Mouse (Mus musculus) urinary bladder, postnatal 0 days (tissue): ENCODE data around the gene Gm49322. TPM values are rescaled to one million over a fixed set of nuclear protein-coding genes. Genes with fewer than 3 reads are reported as not detected.

Source experiments
- microRNA-seq: library from miRNA; unstranded; fragments of <30 nt; microRNA quantifications from one replicate; pipeline ENCODE4, GENCODE M21; 2016
- polyA plus RNA-seq: library from polyadenylated mRNA; unstranded; fragments of >200 nt; fragmentation: Nextera tagmentation; extraction: Ambion mirVana; gene quantifications from 2 replicates; pipeline ENCODE4 v1.2.1, GENCODE M21; 2015

Gm49322 gene
- 0.82 and 1.4 TPM in 2 replicates for polyA plus RNA-seq

DNA sequence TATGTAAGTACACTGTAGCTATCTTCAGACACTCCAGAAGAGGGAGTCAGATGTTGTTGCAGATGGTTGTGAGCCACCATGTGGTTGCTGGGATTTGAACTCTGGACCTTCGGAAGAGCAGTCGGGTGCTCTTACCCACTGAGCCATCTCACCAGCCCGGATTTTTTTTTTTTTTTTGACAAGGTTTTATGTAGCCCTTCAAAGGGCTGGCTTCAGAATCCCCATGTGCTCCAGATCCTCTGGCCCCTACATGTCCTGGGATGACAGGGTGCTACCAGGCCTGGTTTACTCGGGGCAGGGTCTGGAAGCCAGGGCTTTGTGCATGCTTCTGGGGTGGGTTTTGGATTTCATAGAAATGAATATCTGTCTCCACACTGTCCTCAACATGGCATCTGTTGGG, at the start of gene Gm49322:
Gene Gm49322 (plus strand): TSS at position 301 of the 400 bp plus-strand sequence.

DNA sequence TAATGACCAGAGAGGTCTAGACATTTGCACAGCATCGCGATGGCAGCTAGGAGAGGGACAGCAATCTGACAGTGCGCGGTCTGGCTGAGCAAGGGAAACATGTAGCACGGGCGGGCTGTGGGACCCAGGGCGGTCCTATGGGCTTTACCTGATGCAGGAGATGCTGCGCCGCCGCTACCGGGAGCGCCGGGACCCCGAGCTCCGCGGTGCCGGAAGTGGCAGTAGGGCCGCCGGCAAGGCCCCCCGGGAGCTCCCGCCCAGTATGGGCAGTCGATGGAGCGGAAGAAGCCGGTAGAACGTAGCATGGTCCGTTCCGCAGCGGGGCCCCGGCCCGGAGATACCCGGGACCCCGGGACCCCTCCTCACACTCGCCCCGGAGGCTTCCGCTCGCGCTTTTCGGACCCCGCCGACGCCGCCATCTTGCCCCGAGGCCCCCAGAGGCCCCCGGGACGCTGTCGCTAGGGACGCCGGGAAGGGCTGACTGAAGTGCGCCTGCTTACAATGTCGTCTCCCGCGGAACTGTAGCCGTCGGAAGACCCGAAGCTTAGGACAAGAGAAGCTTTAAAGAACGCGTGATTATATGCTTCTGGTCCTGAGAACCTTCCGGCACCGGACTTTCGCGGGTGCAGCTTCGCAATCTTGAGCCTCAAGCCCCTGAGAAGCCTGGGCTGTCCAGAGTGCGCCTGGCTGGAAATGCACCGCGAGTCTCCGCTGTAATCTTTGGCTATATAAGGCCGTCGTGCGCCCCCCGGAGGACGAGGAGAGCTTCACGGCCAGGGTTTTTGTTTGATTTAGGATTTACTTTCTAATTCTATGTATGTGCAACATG, 44.5 kb upstream of the Gm49322 start, which contains the start of gene Rexo1:
Gene Rexo1 (minus strand): TSS at position 445 of the 829 bp plus-strand sequence.

DNA sequence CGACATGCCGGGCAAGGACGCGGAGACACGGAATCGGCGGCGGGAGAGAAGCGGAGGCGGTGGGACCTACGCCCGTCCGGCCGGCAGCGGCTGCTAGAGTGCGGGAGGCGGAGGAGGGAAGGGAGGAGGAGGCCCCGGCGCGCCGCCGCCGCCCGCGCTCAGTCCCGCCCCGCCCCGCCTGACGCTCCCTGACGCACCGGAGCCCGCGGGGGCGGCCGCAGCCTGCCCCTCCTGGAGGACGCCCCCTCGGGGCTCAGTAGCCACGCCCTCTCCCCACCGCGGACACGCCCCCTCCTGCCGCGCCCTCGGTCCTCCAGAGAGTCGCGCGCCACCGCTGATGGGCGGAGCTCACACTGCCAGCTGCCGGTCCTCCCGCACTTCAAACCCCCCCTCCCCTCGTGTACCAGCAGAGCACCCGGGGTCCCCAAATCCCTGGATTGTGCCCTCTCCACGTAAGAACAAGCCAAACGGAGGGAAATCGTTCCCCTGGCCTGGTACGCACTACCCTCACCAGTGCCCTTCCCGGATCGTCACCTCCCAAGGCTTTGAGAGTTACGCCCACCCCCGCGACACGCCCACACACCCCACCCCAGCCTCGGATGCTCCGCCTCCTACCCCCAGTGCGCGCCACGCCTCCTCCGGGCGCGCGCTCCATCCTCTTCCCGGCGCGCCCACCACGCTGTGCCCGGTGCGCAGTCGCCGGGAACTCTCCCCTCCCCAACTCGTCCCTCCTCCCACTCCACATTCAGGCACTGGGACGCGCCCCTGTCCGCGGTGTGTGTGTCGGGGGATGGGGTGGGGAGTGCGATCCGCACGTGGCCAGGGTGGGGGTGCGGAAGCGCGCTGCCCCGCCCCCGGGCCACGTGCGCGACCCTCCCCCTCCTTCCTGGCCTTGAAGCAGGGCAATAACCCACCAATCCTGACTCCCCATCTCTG, 28.4 kb upstream of the Gm49322 start, which contains the start of gene Klf16:
Gene Klf16 (minus strand): TSS at position 127 of the 936 bp plus-strand sequence.

DNA sequence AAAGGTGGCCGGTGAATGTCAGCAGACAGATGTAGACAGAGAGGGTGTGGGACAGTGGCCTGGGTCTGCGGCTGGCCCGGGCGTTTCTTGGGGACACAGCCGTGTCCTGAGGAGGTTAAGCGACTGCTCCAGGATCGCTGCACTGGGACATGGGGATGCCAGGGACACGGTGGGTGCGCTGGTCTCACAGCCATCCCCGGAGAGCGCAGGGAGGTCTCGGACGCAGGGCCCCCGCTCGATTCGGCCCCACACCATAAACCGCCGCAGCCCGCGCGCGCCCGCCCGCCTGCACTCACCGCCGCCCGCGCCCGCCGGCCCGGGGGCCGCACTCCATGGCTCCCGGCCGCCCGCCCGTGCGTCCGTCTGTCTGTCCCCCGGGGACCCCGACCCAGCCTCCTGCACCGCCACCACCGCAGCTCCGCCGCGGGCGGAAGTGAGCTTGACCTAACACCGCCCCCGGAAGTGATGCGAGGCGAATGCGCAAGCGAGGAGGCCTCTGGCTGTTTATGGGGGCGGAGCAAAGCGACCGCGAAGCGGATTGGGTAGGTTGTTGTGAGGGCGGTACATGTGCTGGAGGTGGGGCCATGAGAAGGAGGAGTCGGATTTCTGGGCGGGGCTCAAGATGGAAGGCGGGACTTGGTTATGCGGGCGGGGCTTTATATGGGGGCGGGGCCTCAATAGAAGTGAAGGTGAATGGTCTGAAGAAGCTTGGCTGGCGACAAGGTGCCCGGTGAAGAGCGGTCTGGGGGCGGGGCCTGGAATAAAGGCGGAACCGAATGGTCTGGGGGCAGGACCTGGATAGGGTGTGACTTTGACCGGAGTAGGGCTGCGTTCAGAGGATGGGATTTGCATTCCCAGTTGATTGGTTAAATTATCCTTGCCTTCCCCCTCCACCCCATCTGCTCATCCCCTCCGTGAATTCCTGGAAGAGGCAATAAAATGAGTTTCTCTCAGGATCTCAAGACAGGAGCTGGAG, 15.7 kb upstream of the Gm49322 start, which contains the start of gene Abhd17a:
Gene Abhd17a (minus strand): TSS at position 463 of the 976 bp plus-strand sequence.

DNA sequence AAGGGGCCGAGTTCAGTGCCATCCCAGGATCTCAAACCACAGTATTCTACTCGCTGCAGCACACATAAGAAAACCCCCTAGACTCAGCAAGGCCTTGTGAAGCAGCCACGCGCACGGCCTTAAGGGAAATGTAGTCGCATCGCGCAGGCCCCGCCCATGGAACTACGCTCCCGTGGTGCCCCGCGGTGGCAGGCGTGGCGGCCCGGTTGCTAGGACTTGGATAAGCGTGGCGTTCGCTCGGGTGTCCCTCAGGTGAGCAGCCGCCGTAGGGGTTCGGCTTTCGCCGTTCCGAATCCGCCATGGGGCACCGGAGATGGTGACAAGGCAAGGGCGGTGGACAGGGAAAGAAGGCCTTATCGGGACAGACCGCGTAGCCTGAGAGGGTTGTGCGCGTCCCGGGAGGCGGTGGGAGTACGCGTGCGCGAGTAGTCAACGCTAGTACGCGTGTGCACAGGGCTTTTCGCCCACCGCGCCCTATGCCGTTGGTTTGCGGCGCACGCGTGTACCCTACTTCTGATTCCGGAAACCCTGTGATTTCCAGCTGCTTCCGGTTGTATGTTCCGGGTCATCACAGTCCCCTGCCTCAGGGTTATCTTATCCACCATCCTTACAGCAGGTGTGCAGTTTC, 3.0 kb upstream of the Gm49322 start, which contains the start of the genes Scamp4 and Adat3:
Gene Scamp4 (plus strand): TSS at position 175 of the 628 bp plus-strand sequence.
Gene Adat3 (plus strand): TSS at position 183 of the 628 bp plus-strand sequence.

DNA sequence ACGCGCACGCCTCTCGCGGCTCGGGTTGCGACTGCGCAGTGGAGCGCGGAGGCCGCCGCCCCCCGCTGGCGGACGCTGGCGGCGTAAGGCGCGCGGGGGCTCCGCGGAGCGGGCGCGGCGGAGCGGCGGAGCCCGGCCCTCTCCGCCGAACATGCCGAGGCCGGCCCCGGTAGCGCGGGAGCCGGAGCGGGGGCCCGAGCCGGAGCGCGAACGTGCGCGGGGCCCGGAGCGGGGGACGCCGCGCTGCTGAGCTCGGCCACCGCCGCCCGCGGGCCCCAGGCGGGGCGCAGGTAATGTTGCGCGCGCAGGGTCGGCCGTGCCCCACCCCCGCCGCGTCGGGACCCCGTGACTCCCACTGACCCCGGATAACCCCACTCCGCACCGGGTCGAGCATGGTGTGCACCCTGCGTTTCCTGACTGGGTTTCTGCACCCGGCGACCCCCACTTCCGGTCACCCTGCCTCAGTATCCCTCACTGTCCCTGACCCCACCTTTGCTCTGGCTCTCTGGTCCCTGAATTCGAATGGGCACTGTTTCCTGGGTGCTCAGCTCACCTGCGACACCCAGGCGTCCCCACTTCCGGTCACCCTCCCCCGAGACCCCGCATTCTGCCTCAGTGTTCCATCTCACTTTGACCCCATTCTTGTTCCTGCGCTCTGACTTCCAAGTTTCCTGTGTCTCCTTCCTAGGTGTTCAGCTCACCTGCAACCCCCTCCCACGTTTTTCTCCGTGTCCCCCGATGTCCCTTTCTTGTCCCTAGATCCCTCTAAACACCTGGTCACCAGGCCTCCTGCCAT, 17.0 kb downstream of the Gm49322 start, which contains the start of gene Csnk1g2:
Gene Csnk1g2 (plus strand): TSS at position 178 of the 796 bp plus-strand sequence.

DNA sequence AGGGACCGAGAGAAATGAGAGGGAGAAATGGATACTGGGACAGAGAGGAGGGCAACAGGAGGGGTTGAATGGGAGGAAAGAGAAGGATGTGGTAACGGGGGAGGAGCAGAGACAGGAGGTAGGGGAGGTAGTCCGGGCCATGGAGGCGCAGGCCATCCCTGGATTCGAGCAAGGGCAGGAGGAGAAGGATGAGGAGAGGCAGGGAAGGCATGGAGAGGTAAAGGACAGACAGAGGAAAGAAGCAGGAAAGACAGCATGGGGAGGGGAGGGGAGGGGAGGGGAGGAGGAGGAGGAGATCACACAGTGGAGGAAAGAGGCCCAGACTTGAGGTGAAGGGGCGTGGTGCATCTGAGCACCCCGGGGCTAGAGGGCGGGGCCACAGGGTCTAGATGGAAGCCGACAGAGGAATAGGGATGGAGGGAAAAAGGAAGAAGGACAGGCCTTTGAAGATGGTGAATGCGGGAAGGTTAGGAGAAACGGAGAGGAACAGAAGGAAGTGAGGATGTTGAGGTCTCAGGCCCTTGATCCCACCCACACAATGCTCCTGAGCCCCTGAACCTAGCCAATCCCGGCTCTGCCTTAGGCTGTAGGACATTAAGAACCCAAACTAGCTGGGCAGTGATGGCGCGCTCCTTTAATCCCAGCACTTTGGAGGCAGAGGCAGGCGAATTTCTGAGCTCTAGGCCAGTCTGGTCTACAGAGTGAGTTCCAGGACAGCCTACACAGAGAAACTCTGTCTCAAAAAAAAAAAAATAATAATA, 51.2 kb downstream of the Gm49322 start, which contains the start of gene Btbd2:
Gene Btbd2 (minus strand): TSS at position 209 of the 761 bp plus-strand sequence.

Small RNA genes lying within 50 kb of the gene (microRNA-seq; reads per million reads assigned to microRNA genes)
- not detected for gene Mir6912

Other genes starting within 250 kb of the Gm49322 start
- not detected in 2 replicates for gene Plk5, start 249.6 kb upstream of the Gm49322 start, polyA plus RNA-seq
- 3.7 and 4.2 TPM in 2 replicates for gene Mex3d, start 218.4 kb upstream of the Gm49322 start, polyA plus RNA-seq
- gene Mbd3, start 206.5 kb upstream of the Gm49322 start, polyA plus RNA-seq, result 93.3 and 96.5 TPM in 2 replicates
- 829 and 1,098 TPM in 2 replicates for gene Uqcr11, start 199.2 kb upstream of the Gm49322 start, polyA plus RNA-seq
- gene Tcf3, start 172.4 kb upstream of the Gm49322 start, polyA plus RNA-seq, result 28.2 and 29.8 TPM in 2 replicates
- gene Onecut3, start 111.2 kb upstream of the Gm49322 start, polyA plus RNA-seq, result not detected in 2 replicates
- gene Atp8b3, start 66.9 kb upstream of the Gm49322 start, polyA plus RNA-seq, result 0.05 and 0.07 TPM in 2 replicates
- 8.7 and 9.3 TPM in 2 replicates for gene Rexo1, start 44.5 kb upstream of the Gm49322 start, polyA plus RNA-seq
- 8.8 and 9.9 TPM in 2 replicates for gene Klf16, start 28.7 kb upstream of the Gm49322 start, polyA plus RNA-seq
- gene Abhd17a, start 15.7 kb upstream of the Gm49322 start, polyA plus RNA-seq, result 73.0 and 80.4 TPM in 2 replicates
- 62.1 and 62.3 TPM in 2 replicates for gene Scamp4, start 3.1 kb upstream of the Gm49322 start, polyA plus RNA-seq
- 3.7 and 5.5 TPM in 2 replicates for gene Adat3, start 3.1 kb upstream of the Gm49322 start, polyA plus RNA-seq
- 95.0 and 98.7 TPM in 2 replicates for gene Csnk1g2, start 16.8 kb downstream of the Gm49322 start, polyA plus RNA-seq
- 29.3 and 31.7 TPM in 2 replicates for gene Btbd2, start 51.0 kb downstream of the Gm49322 start, polyA plus RNA-seq
- 40.8 and 44.3 TPM in 2 replicates for gene Mknk2, start 72.1 kb downstream of the Gm49322 start, polyA plus RNA-seq
- 64.5 and 80.1 TPM in 2 replicates for gene Mob3a, start 96.0 kb downstream of the Gm49322 start, polyA plus RNA-seq
- 16.9 and 19.6 TPM in 2 replicates for gene Izumo4, start 96.2 kb downstream of the Gm49322 start, polyA plus RNA-seq
- gene Ap3d1, start 136.2 kb downstream of the Gm49322 start, polyA plus RNA-seq, result 44.7 and 50.1 TPM in 2 replicates
- gene Dot1l, start 149.2 kb downstream of the Gm49322 start, polyA plus RNA-seq, result 6.0 and 6.6 TPM in 2 replicates
- gene Sf3a2, start 192.2 kb downstream of the Gm49322 start, polyA plus RNA-seq, result 34.2 and 40.0 TPM in 2 replicates
- gene Plekhj1, start 192.6 kb downstream of the Gm49322 start, polyA plus RNA-seq, result 63.9 and 66.1 TPM in 2 replicates
- not detected in 2 replicates for gene Amh, start 199.2 kb downstream of the Gm49322 start, polyA plus RNA-seq
- gene Jsrp1, start 207.5 kb downstream of the Gm49322 start, polyA plus RNA-seq, result 2.2 and 2.9 TPM in 2 replicates
- gene Oaz1, start 220.6 kb downstream of the Gm49322 start, polyA plus RNA-seq, result 1,130 and 1,319 TPM in 2 replicates
- gene Lingo3, start 238.0 kb downstream of the Gm49322 start, polyA plus RNA-seq, result not detected in 2 replicates
- gene Lsm7, start 249.2 kb downstream of the Gm49322 start, polyA plus RNA-seq, result 135 and 148 TPM in 2 replicates
- 17.8 and 19.5 TPM in 2 replicates for gene Sppl2b, start 249.3 kb downstream of the Gm49322 start, polyA plus RNA-seq